Mouse (Mus musculus) heart, embryonic 14.5 days (tissue): ENCODE measurements around the gene Zfp729a. TPM values are rescaled to one million over a fixed set of nuclear protein-coding genes. Genes with fewer than 3 reads are reported as not detected.
"Not testable (repeated sequence)": the region's sequence is repeated elsewhere in the genome, so short reads cannot be mapped to it uniquely, and the experiment has no call there.

Experiments
- ATAC-seq: fragments of 200-750 bp; cut with Nextera tagmentation; 2 replicates; pipeline ENCODE4 v1.8.0; 2017; ENCODE audit warnings: low read depth, moderate TSS enrichment; ENCODE audit not compliant: insufficient number of reproducible peaks, insufficient read depth, low FRiP score
- H3K27ac ChIP-seq, 2 experiments: fragments of 200-500 bp in 1 of 2; fragments of 300-500 bp in 1 of 2; sonication (generic) in 1 of 2; replicated peaks in 1 of 2; 2 replicates each; pipeline ENCODE4 v1.5.1; 2012 to 2014; ENCODE audit warnings: low read depth in 2 of 2, low read length in 2 of 2, control low read depth in 1 of 2, mild to moderate bottlenecking in 1 of 2, mixed read lengths in 1 of 2; ENCODE audit not compliant: control insufficient read depth in 1 of 2, insufficient read depth in 1 of 2
- H3K27me3 ChIP-seq: fragments of 300-500 bp; sonication (generic); 2 replicates; pipeline ENCODE4 v1.6.1; 2014; ENCODE audit warnings: mild to moderate bottlenecking, low read length, control low read depth; ENCODE audit not compliant: control insufficient read depth, insufficient read depth
- H3K36me3 ChIP-seq: fragments of 300-500 bp; sonication (generic); 2 replicates; pipeline ENCODE4 v1.6.1; 2014; ENCODE audit warnings: mild to moderate bottlenecking, control low read depth, low read length, mixed read lengths; ENCODE audit not compliant: control insufficient read depth, insufficient read depth
- H3K4me1 ChIP-seq, 2 experiments: fragments of 200-500 bp in 1 of 2; fragments of 300-500 bp in 1 of 2; sonication (generic) in 1 of 2; 2 replicates each; pipeline ENCODE4 v1.6.1; 2012 to 2014; ENCODE audit warnings: low read length in 2 of 2, control low read depth in 1 of 2, mixed read lengths in 1 of 2; ENCODE audit not compliant: control insufficient read depth in 2 of 2, insufficient read depth in 2 of 2
- H3K4me2 ChIP-seq: fragments of 300-500 bp; sonication (generic); 2 replicates; pipeline ENCODE4 v1.6.1; 2014; ENCODE audit warnings: mild to moderate bottlenecking, low read length
- H3K4me3 ChIP-seq, 2 experiments: fragments of 200-500 bp in 1 of 2; fragments of 300-500 bp in 1 of 2; sonication (generic) in 1 of 2; 2 replicates each; pipeline ENCODE4 v1.5.1; 2012 to 2014; ENCODE audit warnings: low read length in 2 of 2, mild to moderate bottlenecking in 2 of 2, control low read depth in 1 of 2, low read depth in 1 of 2, moderate library complexity in 1 of 2; ENCODE audit not compliant: control insufficient read depth in 1 of 2, insufficient read depth in 1 of 2
- H3K9ac ChIP-seq: fragments of 300-500 bp; sonication (generic); 2 replicates; pipeline ENCODE4 v1.6.1; 2014; ENCODE audit warnings: mild to moderate bottlenecking, low read length
- H3K9me3 ChIP-seq: fragments of 300-500 bp; sonication (generic); 2 replicates; pipeline ENCODE4 v1.6.1; 2016; ENCODE audit warnings: low read length, control low read depth; ENCODE audit not compliant: control insufficient read depth
- WGBS: fragments of 180-500 bp; shearing (Covaris S2); extraction: QIAGEN DNeasy Blood & Tissue Kit; methylation state at CpG from one replicate; pipeline ENCODE4 v1.1.7; 2014; 5-methylcytosine and 5-hydroxymethylcytosine counted together
- polyA plus RNA-seq: library from polyadenylated mRNA; unstranded; fragments of >200 nt; fragmentation: Nextera tagmentation; extraction: Ambion mirVana; gene quantifications from 2 replicates; pipeline ENCODE4 v1.2.1, GENCODE M21; 2014

The Zfp729a gene
- 1.8 and 1.9 TPM in 2 replicates for polyA plus RNA-seq

DNA sequence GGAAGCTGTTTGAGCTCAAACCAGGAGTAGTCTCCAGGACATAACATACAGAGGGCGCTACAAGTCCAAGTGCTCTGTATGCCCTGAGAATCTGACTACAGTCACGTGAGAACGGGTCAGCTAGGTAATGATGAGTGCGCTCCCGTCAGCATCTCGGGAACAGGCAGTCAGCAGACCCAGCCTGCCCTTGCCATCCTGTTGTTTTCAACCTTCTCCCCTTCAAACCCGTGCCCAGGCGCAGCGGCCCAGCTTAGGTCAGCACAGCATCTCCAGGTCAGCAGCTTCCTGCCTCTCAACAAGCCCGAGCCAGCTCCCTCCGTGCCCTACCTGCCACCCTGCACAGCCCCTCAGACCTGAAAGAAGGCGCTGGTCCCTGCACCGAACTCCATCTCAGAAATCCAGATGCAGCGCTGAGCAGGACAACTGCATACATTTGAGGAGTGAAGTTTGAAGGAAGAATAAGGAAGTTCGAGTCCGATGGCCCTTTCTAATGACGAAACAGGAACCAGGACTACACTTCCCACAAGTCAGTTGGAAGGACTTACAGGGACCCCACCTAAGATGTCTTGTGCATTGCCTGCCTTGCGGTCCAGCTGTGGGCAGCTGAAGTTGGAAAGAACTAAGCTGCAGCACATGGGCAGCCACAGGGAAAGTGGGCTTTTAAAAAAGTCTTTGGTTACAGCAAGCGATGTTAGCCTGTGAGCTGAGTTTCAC, at the start of gene Zfp729a, which contains the start of gene Gm49345:
Gene Zfp729a (minus strand): TSS at position 498 of the 714 bp plus-strand sequence.
Gene Gm49345 (minus strand): TSS at position 476 of the 714 bp plus-strand sequence.
- Histone ChIP-seq H3K4me1 (no peaks in the 10 kb centered on the region), H3K4me2 (peak within 1 kb of the TSS; percentile 67), H3K9ac (peak within 1 kb of the TSS; percentile 79), H3K27me3 (no peaks in the 10 kb centered on the region), H3K9me3 (no peaks in the 10 kb centered on the region), H3K4me3 (peak within 1 kb of the TSS; percentile 74 to 79), H3K27ac (peak within 1 kb of the TSS; percentile 60 to 63; a peak in 3 of 4 replicates), H3K36me3 (no peaks in the 10 kb centered on the region)
- ATAC-seq, result peak; percentile 94
- WGBS, result under 1% methylated on average over 19 of the region's 19 CpGs

DNA sequence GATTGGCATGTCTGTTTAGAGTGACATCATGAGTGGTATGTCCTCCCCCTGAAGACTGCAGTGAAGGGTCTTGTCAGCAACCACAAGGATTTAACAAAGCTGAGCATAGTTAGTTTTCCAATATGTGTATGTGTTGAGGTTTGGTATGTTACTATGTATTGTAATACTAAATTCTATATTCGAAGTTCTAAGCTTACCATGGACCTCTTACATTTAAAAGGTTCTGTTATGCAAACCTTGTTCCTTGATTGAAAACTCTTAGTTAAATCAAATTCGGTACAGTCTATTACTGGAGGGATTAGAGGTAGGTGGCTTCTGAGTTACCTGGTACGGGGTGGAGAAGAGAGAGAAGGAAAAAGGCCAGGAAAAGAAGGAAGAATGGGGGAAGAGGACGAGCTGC, 49.4 kb upstream of the Zfp729a start, which contains the start of gene Zfp738:
Gene Zfp738 (minus strand): TSS at position 101 of the 400 bp plus-strand sequence.
- 72% methylated on average over 4 of the region's 4 CpGs for WGBS
- ATAC-seq, result no peak
- Histone ChIP-seq H3K27me3 (no peaks in the 10 kb centered on the region), H3K4me3 (no peak within 1 kb of the TSS), H3K9me3 (no peaks in the 10 kb centered on the region), H3K9ac (no peak within 1 kb of the TSS), H3K4me1 (peaks cover 0 to 5% of the 10 kb centered on the region in 2 experiments; a peak in 1 of 4 replicates), H3K27ac (no peak within 1 kb of the TSS), H3K4me2 (no peak within 1 kb of the TSS), H3K36me3 (no peaks in the 10 kb centered on the region)

DNA sequence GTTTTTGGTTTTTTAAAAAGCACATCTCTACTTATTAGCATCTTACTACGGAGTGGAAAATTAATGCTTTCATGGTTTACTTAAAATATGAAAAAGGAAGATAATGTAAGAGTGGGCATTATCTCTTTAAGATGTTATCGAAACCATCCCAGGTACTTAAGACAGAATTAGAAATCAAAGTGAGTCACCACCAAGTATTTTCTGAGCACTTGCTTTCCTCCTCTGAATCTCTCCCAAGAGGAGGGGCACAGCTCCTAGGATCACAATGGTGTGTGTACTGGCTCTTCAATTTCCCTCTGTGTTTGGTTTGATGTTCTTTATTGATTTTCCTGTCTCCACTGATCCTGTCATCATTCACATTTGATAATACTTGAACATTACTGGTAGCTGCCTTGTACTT, 46.2 kb upstream of the Zfp729a start:
- Histone ChIP-seq H3K4me2 (peak overlapping the region; percentile 71), H3K4me3 (peak overlapping the region in 1 of 2 experiments; percentile 75; a peak in 2 of 4 replicates), H3K9ac (peak overlapping the region; percentile 83)
- H3K27ac ChIP-seq, H3K4me1 ChIP-seq, H3K27me3 ChIP-seq, ATAC-seq, H3K9me3 ChIP-seq, H3K36me3 ChIP-seq: not testable (repeated sequence)
- 67% methylated on average over 2 of the region's 2 CpGs for WGBS

DNA sequence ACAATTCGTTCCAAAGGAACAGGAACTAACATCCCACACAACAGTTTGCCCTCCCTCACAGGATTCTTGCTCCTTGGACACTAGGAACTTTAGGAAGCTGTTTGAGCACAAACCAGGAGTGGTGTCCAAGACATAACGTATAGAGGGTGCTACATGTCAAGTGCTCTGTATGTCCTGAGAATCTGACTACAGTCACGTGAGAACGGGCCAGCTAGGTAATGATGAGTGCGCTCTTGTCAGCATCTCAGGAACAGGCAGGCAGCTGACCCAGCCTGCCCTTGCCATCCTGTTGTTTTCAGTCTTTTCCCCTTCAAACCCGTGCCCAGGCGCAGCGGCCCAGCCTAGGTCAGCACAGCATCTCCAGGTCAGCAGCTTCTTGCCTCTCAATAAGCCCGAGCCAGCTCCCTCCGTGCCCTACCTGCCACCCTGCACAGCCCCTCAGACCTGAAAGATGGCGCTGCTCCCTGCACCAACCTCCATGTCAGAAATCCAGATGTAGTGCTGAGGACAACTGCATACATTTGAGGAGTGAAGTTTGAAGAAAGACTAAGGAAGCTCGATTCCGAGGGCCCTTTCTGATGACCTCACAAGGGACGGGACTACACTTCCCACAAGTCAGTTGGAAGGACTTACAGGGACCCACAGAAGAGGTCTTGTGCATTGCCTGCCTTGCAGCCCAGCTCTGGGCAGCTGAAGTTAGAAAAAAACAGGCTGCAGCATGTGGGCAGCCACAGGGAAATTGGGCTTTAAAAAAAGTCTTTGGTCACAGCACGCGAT, 45.6 kb upstream of the Zfp729a start:
- ATAC-seq, result peak; percentile 100
- H3K4me1 ChIP-seq, H3K27me3 ChIP-seq, H3K27ac ChIP-seq, H3K36me3 ChIP-seq, H3K9me3 ChIP-seq: not testable (repeated sequence)
- H3K9ac ChIP-seq, result peak overlapping the region; percentile 83
- WGBS, result 22% methylated on average over 16 of the region's 16 CpGs
- peak overlapping the region; percentile 71 for H3K4me2 ChIP-seq
- peak overlapping the region; percentile 70 to 75 for H3K4me3 ChIP-seq

DNA sequence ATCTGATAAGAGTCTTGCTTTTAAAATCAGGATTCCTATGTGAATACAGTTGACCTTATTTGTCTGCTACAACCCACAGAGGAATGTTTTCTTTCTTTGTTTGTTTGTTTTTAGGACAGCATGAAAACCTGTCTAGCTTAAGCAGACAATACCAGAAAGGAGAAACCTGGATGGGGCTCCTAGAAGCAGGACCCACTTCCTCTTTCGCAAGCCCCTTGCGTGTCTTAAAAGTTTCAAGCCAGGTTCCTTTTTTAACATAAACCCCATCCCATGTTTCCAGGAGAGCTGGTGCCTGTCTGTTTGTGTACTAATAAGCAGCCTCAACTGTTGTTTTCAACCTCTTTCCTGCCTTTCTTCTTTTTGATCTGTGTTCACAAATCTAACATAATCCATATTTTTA, 37.3 kb upstream of the Zfp729a start:
- Histone ChIP-seq H3K4me3 (no peak overlapping the region), H3K9ac (no peak overlapping the region), H3K4me2 (no peak overlapping the region), H3K36me3 (peaks cover 7% of the 10 kb centered on the region), H3K27ac (no peak overlapping the region), H3K4me1 (no peaks in the 10 kb centered on the region), H3K9me3 (no peaks in the 10 kb centered on the region), H3K27me3 (no peaks in the 10 kb centered on the region)
- 96% methylated on average over 2 of the region's 2 CpGs for WGBS
- ATAC-seq, result no peak

DNA sequence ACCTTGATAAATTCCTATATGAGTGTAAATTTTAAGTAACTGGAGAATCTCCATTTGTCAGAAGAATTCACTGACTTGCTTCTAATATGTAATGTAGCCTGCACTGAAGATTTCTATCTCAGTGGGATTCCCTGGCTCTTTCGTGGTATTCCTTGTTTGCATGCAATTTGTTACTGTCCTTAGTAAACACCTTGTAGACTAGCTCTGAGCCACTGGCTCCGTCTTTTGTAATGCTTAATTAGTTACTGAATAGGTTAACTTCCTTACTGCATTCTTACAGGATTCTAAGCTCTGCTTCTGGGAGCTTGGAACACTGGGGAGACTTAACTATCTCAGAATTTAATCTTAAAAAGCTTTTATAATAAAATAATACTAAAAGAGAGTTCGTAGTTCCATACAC, 14.9 kb upstream of the Zfp729a start:
- no peak overlapping the region for H3K27ac ChIP-seq
- WGBS, result 58% methylated on average over 3 of the region's 3 CpGs
- no peaks in the 10 kb centered on the region for H3K9me3 ChIP-seq
- no peaks in the 10 kb centered on the region for H3K4me1 ChIP-seq
- H3K4me2 ChIP-seq, result no peak overlapping the region
- H3K27me3 ChIP-seq, result no peaks in the 10 kb centered on the region
- no peak for ATAC-seq
- H3K4me3 ChIP-seq, result no peak overlapping the region
- H3K9ac ChIP-seq, result no peak overlapping the region
- no peaks in the 10 kb centered on the region for H3K36me3 ChIP-seq

DNA sequence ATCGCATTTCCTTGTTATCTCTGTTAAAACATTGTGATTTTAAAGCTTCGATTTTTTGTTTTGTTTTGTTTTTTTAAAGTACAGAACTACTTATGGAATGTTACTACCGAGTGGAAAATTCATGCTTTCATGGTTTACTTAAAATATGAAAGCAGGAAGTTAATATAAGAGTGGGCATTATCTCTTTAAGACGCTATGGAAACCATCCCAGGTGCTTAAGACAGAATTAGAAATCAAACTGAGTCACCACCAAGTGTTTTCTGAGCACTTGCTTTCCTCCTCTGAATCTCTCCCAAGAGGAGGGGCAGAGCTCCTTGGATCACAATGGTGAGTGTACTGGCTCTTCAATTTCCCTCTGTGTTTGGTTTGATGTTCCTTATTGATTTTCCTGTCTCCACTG, 27.5 kb downstream of the Zfp729a start:
- peaks cover 2 to 5% of the 10 kb centered on the region in 2 experiments; a peak in 2 of 4 replicates for H3K4me1 ChIP-seq
- H3K4me2 ChIP-seq, result peak overlapping the region; percentile 68
- no peak overlapping the region for H3K27ac ChIP-seq
- H3K27me3 ChIP-seq, result no peaks in the 10 kb centered on the region
- WGBS, result 81% methylated on average over 4 of the region's 4 CpGs
- H3K4me3 ChIP-seq, result no peak overlapping the region
- no peaks in the 10 kb centered on the region for H3K36me3 ChIP-seq
- no peak for ATAC-seq
- H3K9ac ChIP-seq, result no peak overlapping the region
- H3K9me3 ChIP-seq, result peaks cover 5% of the 10 kb centered on the region; the same call in 1 of the 2 replicates
